ENCODE assay signal across 15 mouse cellular contexts in the genomic region with DNA sequence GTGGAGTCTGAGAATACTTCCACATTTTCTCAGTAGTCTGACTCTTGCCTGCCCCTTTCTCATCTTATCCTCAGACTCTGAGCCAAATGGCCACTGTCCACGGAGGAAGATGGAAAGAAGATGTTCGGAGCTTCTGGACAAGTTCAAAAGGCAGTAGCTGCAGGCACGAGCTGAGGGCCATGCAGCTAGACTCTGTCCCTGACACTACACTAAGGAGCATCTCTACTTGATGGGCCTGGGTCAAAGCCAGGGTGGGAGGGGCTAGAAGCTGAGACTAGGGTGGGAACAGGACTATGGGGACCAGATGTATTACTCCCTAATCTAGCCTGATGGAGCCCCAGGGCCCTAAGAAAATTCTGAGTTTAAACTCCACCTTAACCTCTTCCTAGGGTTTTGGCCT.
"Had no signal": no experiment of that assay in that cellular context is flagged by ENCODE, and none has a peak within 500 bp of the region (broad histone marks: within the 10 kb centered on the region; RNA-seq: fewer than 3 reads in every experiment).

No protein-coding gene starts in this region.

- H3K4me1 ChIP-seq: limb, embryonic 13.5 days; megakaryocyte, embryonic 14.5 days; midbrain, embryonic 12.5 days; stomach, embryonic 15.5 days had no signal

- H3K9me3 ChIP-seq: hindbrain, embryonic 12.5 days; limb, embryonic 13.5 days; megakaryocyte, embryonic 14.5 days; midbrain, embryonic 12.5 days; stomach, embryonic 15.5 days had no signal

- H3K9ac ChIP-seq: hindbrain, embryonic 12.5 days; limb, embryonic 13.5 days; liver, embryonic 14.5 days; midbrain, embryonic 12.5 days; stomach, embryonic 15.5 days had no signal

- H3K27ac ChIP-seq: hindbrain, embryonic 12.5 days; layer of hippocampus, adult 2 months; limb, embryonic 13.5 days; liver, embryonic 14.5 days; midbrain, embryonic 12.5 days; stomach, embryonic 15.5 days had no signal

- H3K4me2 ChIP-seq: hindbrain, embryonic 12.5 days; limb, embryonic 13.5 days; midbrain, embryonic 12.5 days; stomach, embryonic 15.5 days had no signal

- DNase-seq: left cerebral cortex, postnatal 4 days; right cerebral cortex, postnatal 14 days; thymus, adult 2 months; thymus, postnatal 25 days had no signal

- ATAC-seq: hindbrain, embryonic 16.5 days; inflammation-experienced regulatory T-cells, adult 6 months; intestine, postnatal 0 days; midbrain, embryonic 16.5 days had no signal

- H3K4me3 ChIP-seq: hindbrain, embryonic 12.5 days; layer of hippocampus, adult 2 months; limb, embryonic 13.5 days; megakaryocyte, embryonic 14.5 days; midbrain, embryonic 12.5 days; stomach, embryonic 15.5 days had no signal

- H3K27me3 ChIP-seq: hindbrain, embryonic 12.5 days; limb, embryonic 13.5 days; megakaryocyte, embryonic 14.5 days; midbrain, embryonic 12.5 days; stomach, embryonic 15.5 days had no signal

- H3K36me3 ChIP-seq: hindbrain, embryonic 12.5 days; limb, embryonic 13.5 days; midbrain, embryonic 12.5 days; stomach, embryonic 15.5 days had no signal
